Mouse (Mus musculus) thymus, adult 2 months (tissue): Measurements from ENCODE around the gene Sh2b3.

Source experiments
- CTCF ChIP-seq: fragments of 200-500 bp; IDR thresholded peaks from 2 replicates; pipeline ENCODE4 v1.5.1; 2012; ENCODE audit warnings: mild to moderate bottlenecking, control low read depth, low read length, moderate library complexity, borderline replicate concordance; ENCODE audit not compliant: control insufficient read depth, poor library complexity, insufficient read depth; ENCODE audit errors: extremely low read depth
- POLR2A ChIP-seq: fragments of 200-500 bp; IDR thresholded peaks from 2 replicates; pipeline ENCODE4 v1.6.1; 2012; ENCODE audit warnings: mild to moderate bottlenecking, low read length, control low read depth, moderate library complexity; ENCODE audit not compliant: control insufficient read depth, poor library complexity, insufficient read depth; ENCODE audit errors: extremely low read depth

GRCm38 (mm10) chr5:121883356-121883755, 45.9 kb upstream of the Sh2b3 start:
- TF ChIP-seq CTCF (no peak), POLR2A (no peak)
